Mouse (Mus musculus) kidney, embryonic 15.5 days (tissue): ENCODE measurements at regions not wholly inside any gene's neighbourhood (a gene's known extent, or its start where the extent isn't known, plus 50 kb on each side); places are given as distances from the start of the nearest gene placed in this dataset.

Experiments used
- ATAC-seq: fragments of 200-750 bp; cut with Nextera tagmentation; replicated peaks from 2 replicates; pipeline ENCODE4 v1.8.0; 2017; ENCODE audit warnings: moderate TSS enrichment; ENCODE audit not compliant: low FRiP score
- H3K27ac ChIP-seq: fragments of 300-500 bp; sonication (generic); 2 replicates; pipeline ENCODE4 v1.5.1; 2015; ENCODE audit warnings: mild to moderate bottlenecking, inconsistent platforms
- H3K27me3 ChIP-seq: fragments of 300-500 bp; sonication (generic); 2 replicates; pipeline ENCODE4 v1.6.1; 2015; ENCODE audit warnings: inconsistent platforms
- H3K36me3 ChIP-seq: fragments of 300-500 bp; sonication (generic); 2 replicates; pipeline ENCODE4 v1.6.1; 2015; ENCODE audit warnings: inconsistent platforms
- H3K4me1 ChIP-seq: fragments of 300-500 bp; sonication (generic); 2 replicates; pipeline ENCODE4 v1.6.1; 2015; ENCODE audit warnings: inconsistent platforms
- H3K4me2 ChIP-seq: fragments of 300-500 bp; sonication (generic); 2 replicates; pipeline ENCODE4 v1.6.1; 2015; ENCODE audit warnings: moderate library complexity, mild to moderate bottlenecking, inconsistent platforms
- H3K4me3 ChIP-seq: fragments of 300-500 bp; sonication (generic); replicated peaks from 2 replicates; pipeline ENCODE4 v1.5.1; 2015; ENCODE audit warnings: mild to moderate bottlenecking, inconsistent platforms
- H3K9ac ChIP-seq: fragments of 300-500 bp; sonication (generic); 2 replicates; pipeline ENCODE4 v1.6.1; 2015; ENCODE audit warnings: mild to moderate bottlenecking, inconsistent platforms
- H3K9me3 ChIP-seq: fragments of 300-500 bp; sonication (generic); replicated peaks from 2 replicates; pipeline ENCODE4 v1.6.1; 2016; ENCODE audit warnings: inconsistent platforms
- WGBS: fragments of 180-500 bp; shearing (Covaris S2); methylation state at CpG from one replicate; pipeline ENCODE4 v1.1.7; 2015; ENCODE audit warnings: mixed read lengths; 5-methylcytosine and 5-hydroxymethylcytosine counted together

GRCm38 (mm10) chr13:107902800-107903149, 141.5 kb upstream of the Smim15 start:
- Histone ChIP-seq H3K4me1 (peaks cover 23% of the 10 kb centered on the region), H3K9me3 (no peaks in the 10 kb centered on the region), H3K27ac (peak overlapping the region; percentile 68), H3K4me3 (no peak overlapping the region), H3K27me3 (no peaks in the 10 kb centered on the region), H3K4me2 (no peak overlapping the region), H3K9ac (no peak overlapping the region), H3K36me3 (no peaks in the 10 kb centered on the region)
- ATAC-seq: no peak
- 75% methylated on average over 5 of the region's 5 CpGs for WGBS

GRCm38 (mm10) chr13:107899600-107900229, 144.5 kb upstream of the Smim15 start:
- no peaks in the 10 kb centered on the region for H3K27me3 ChIP-seq
- peak overlapping the region; percentile 59 for H3K27ac ChIP-seq
- H3K36me3 ChIP-seq: no peaks in the 10 kb centered on the region
- no peak overlapping the region for H3K4me3 ChIP-seq
- H3K4me2 ChIP-seq: no peak overlapping the region
- H3K4me1 ChIP-seq: peaks cover 21% of the 10 kb centered on the region
- WGBS: 47% methylated on average over 8 of the region's 8 CpGs
- no peak overlapping the region for H3K9ac ChIP-seq
- ATAC-seq: peak; percentile 13; the same call in 1 of the 2 replicates
- no peaks in the 10 kb centered on the region for H3K9me3 ChIP-seq

- 73% methylated on average over 1 of the region's 1 CpGs for WGBS
- H3K9ac ChIP-seq: no peak overlapping the region
- no peak overlapping the region for H3K27ac ChIP-seq
- H3K4me1 ChIP-seq: peaks cover under 1% of the 10 kb centered on the region; the same call in 1 of the 2 replicates
- ATAC-seq: no peak
- H3K4me3 ChIP-seq: no peak overlapping the region
- H3K9me3 ChIP-seq: no peaks in the 10 kb centered on the region
- H3K4me2 ChIP-seq: no peak overlapping the region
- H3K27me3 ChIP-seq: 0 out of 2 replicates have a peak, but pooled peaks cover 3% of the 10 kb centered on the region
- H3K36me3 ChIP-seq: no peaks in the 10 kb centered on the region
These were observed 146.6 kb upstream of the Smim15 start for GRCm38 (mm10) chr13:107897646-107898045.

- Histone ChIP-seq H3K4me3 (no peak overlapping the region), H3K9me3 (no peaks in the 10 kb centered on the region), H3K27me3 (0 out of 2 replicates have a peak, but pooled peaks cover 3% of the 10 kb centered on the region), H3K27ac (no peak overlapping the region), H3K4me2 (no peak overlapping the region), H3K4me1 (peaks cover 5% of the 10 kb centered on the region), H3K36me3 (no peaks in the 10 kb centered on the region), H3K9ac (no peak overlapping the region)
- ATAC-seq: no peak
- 73% methylated on average over 3 of the region's 3 CpGs for WGBS
These were observed 147.1 kb upstream of the Smim15 start for GRCm38 (mm10) chr13:107897184-107897583.

GRCm38 (mm10) chr13:107893581-107894183, 150.6 kb upstream of the Smim15 start:
- Histone ChIP-seq H3K27me3 (0 out of 2 replicates have a peak, but pooled peaks cover 3% of the 10 kb centered on the region), H3K4me2 (no peak overlapping the region), H3K27ac (no peak overlapping the region), H3K4me3 (no peak overlapping the region), H3K4me1 (peaks cover 9% of the 10 kb centered on the region), H3K9me3 (no peaks in the 10 kb centered on the region), H3K9ac (no peak overlapping the region), H3K36me3 (no peaks in the 10 kb centered on the region)
- WGBS: 87% methylated on average over 8 of the region's 8 CpGs
- ATAC-seq: no peak

GRCm38 (mm10) chr13:107893081-107893480, 151.2 kb upstream of the Smim15 start:
- Histone ChIP-seq H3K4me3 (no peak overlapping the region), H3K4me2 (no peak overlapping the region), H3K9me3 (no peaks in the 10 kb centered on the region), H3K27ac (no peak overlapping the region), H3K4me1 (peaks cover 9% of the 10 kb centered on the region), H3K36me3 (no peaks in the 10 kb centered on the region), H3K9ac (no peak overlapping the region), H3K27me3 (0 out of 2 replicates have a peak, but pooled peaks cover 3% of the 10 kb centered on the region)
- WGBS: 92% methylated on average over 4 of the region's 4 CpGs
- no peak for ATAC-seq

GRCm38 (mm10) chr13:107891946-107892345, 152.3 kb upstream of the Smim15 start:
- H3K9ac ChIP-seq: peak overlapping the region; percentile 75

GRCm38 (mm10) chr13:107890866-107891821, 153.1 kb upstream of the Smim15 start:
- Histone ChIP-seq H3K36me3 (no peaks in the 10 kb centered on the region), H3K4me3 (peak overlapping the region; percentile 97), H3K4me2 (peak overlapping the region; percentile 88), H3K27ac (peak overlapping the region; percentile 98), H3K27me3 (0 out of 2 replicates have a peak, but pooled peaks cover 3% of the 10 kb centered on the region), H3K9ac (peak overlapping the region; percentile 75), H3K4me1 (peaks cover 20% of the 10 kb centered on the region), H3K9me3 (no peaks in the 10 kb centered on the region)
- WGBS: under 1% methylated on average over 93 of the region's 95 CpGs
- no peak; the same call in 1 of the 2 replicates for ATAC-seq

More at GRCm38 (mm10) chr13:107891946-107892345, 152.3 kb upstream of the Smim15 start:
- WGBS: 4% methylated on average over 11 of the region's 11 CpGs
- Histone ChIP-seq H3K27me3 (0 out of 2 replicates have a peak, but pooled peaks cover 3% of the 10 kb centered on the region), H3K36me3 (no peaks in the 10 kb centered on the region), H3K27ac (peak overlapping the region; percentile 98), H3K4me3 (peak overlapping the region; percentile 97), H3K9me3 (no peaks in the 10 kb centered on the region), H3K4me1 (peaks cover 14% of the 10 kb centered on the region), H3K4me2 (peak overlapping the region; percentile 88)
- ATAC-seq: no peak

- peak; percentile 91 for ATAC-seq
These were observed 154.0 kb upstream of the Smim15 start for GRCm38 (mm10) chr13:107889985-107890865.

GRCm38 (mm10) chr13:107889588-107889984, 154.7 kb upstream of the Smim15 start:
- H3K9ac ChIP-seq: peak overlapping the region; percentile 91
- peak overlapping the region; percentile 88 for H3K4me2 ChIP-seq
- H3K27me3 ChIP-seq: 0 out of 2 replicates have a peak, but pooled peaks cover 3% of the 10 kb centered on the region
- peak overlapping the region; percentile 97 for H3K4me3 ChIP-seq
- no peaks in the 10 kb centered on the region for H3K9me3 ChIP-seq
- ATAC-seq: peak; percentile 1
- under 1% methylated on average over 53 of the region's 66 CpGs for WGBS
- H3K27ac ChIP-seq: peak overlapping the region; percentile 95
- no peaks in the 10 kb centered on the region for H3K36me3 ChIP-seq
- H3K4me1 ChIP-seq: peaks cover 24% of the 10 kb centered on the region

More at GRCm38 (mm10) chr13:107889985-107890865, 154.0 kb upstream of the Smim15 start:
- peak overlapping the region; percentile 91 for H3K9ac ChIP-seq
- under 1% methylated on average over 74 of the region's 90 CpGs for WGBS
- peaks cover 20% of the 10 kb centered on the region for H3K4me1 ChIP-seq
- H3K4me2 ChIP-seq: peak overlapping the region; percentile 88
- no peaks in the 10 kb centered on the region for H3K36me3 ChIP-seq
- H3K4me3 ChIP-seq: peak overlapping the region; percentile 97
- no peaks in the 10 kb centered on the region for H3K9me3 ChIP-seq
- H3K27ac ChIP-seq: peak overlapping the region; percentile 98
- H3K27me3 ChIP-seq: 0 out of 2 replicates have a peak, but pooled peaks cover 3% of the 10 kb centered on the region
